Mouse (Mus musculus): ENCODE measurements around the gene Fryl. TPM values are rescaled to one million over a fixed set of nuclear protein-coding genes. Genes with fewer than 3 reads are reported as not detected.

The Fryl gene
- polyA plus RNA-seq, 1 experiment, result 69.8 TPM

GRCm38 (mm10) chr5:73233018-73233881 lies 23.2 kb downstream of the Fryl start:
- TF ChIP-seq POLR2A (IDR thresholded peaks at IDR 0.05; ENCODE audit: borderline replicate concordance, extremely low read depth, insufficient read depth, insufficient read length, poor library complexity, severe bottlenecking) (no peak), CTCF (IDR thresholded peaks at IDR 0.05; ENCODE audit: borderline replicate concordance, extremely low read depth, insufficient read depth, insufficient read length) (no peak)
- peak; percentile 53 for DNase-seq (ENCODE audit: low read depth)

- no peak for DNase-seq (ENCODE audit: low read depth)
- TF ChIP-seq CTCF (IDR thresholded peaks at IDR 0.05; ENCODE audit: borderline replicate concordance, extremely low read depth, insufficient read depth, insufficient read length) (no peak), POLR2A (IDR thresholded peaks at IDR 0.05; ENCODE audit: borderline replicate concordance, extremely low read depth, insufficient read depth, insufficient read length, poor library complexity, severe bottlenecking) (no peak)
These were observed 24.2 kb downstream of the Fryl start for GRCm38 (mm10) chr5:73232267-73232666.

GRCm38 (mm10) chr5:73231835-73232234 lies 24.6 kb downstream of the Fryl start:
- TF ChIP-seq POLR2A (IDR thresholded peaks at IDR 0.05; ENCODE audit: borderline replicate concordance, extremely low read depth, insufficient read depth, insufficient read length, poor library complexity, severe bottlenecking) (no peak), CTCF (IDR thresholded peaks at IDR 0.05; ENCODE audit: borderline replicate concordance, extremely low read depth, insufficient read depth, insufficient read length) (no peak)
- no peak for DNase-seq (ENCODE audit: low read depth)

- DNase-seq (ENCODE audit: low read depth), result no peak
- TF ChIP-seq CTCF (IDR thresholded peaks at IDR 0.05; ENCODE audit: borderline replicate concordance, extremely low read depth, insufficient read depth, insufficient read length), result no peak
- TF ChIP-seq POLR2A (IDR thresholded peaks at IDR 0.05; ENCODE audit: borderline replicate concordance, extremely low read depth, insufficient read depth, insufficient read length, poor library complexity, severe bottlenecking), result no peak
These were observed 26.2 kb downstream of the Fryl start for GRCm38 (mm10) chr5:73230171-73230570.

GRCm38 (mm10) chr5:73229467-73229866 lies 27.0 kb downstream of the Fryl start:
- no peak for TF ChIP-seq CTCF (IDR thresholded peaks at IDR 0.05; ENCODE audit: borderline replicate concordance, extremely low read depth, insufficient read depth, insufficient read length)
- no peak for TF ChIP-seq POLR2A (IDR thresholded peaks at IDR 0.05; ENCODE audit: borderline replicate concordance, extremely low read depth, insufficient read depth, insufficient read length, poor library complexity, severe bottlenecking)

GRCm38 (mm10) chr5:73228291-73229049 lies 27.9 kb downstream of the Fryl start:
- peak; percentile 26 for DNase-seq (ENCODE audit: low read depth)
- no peak for TF ChIP-seq POLR2A (IDR thresholded peaks at IDR 0.05; ENCODE audit: borderline replicate concordance, extremely low read depth, insufficient read depth, insufficient read length, poor library complexity, severe bottlenecking)
- no peak for TF ChIP-seq CTCF (IDR thresholded peaks at IDR 0.05; ENCODE audit: borderline replicate concordance, extremely low read depth, insufficient read depth, insufficient read length)

More at GRCm38 (mm10) chr5:73229467-73229866, 27.0 kb downstream of the Fryl start:
- DNase-seq (ENCODE audit: low read depth), result no peak

GRCm38 (mm10) chr5:73227518-73228101 lies 28.8 kb downstream of the Fryl start:
- TF ChIP-seq CTCF (IDR thresholded peaks at IDR 0.05; ENCODE audit: borderline replicate concordance, extremely low read depth, insufficient read depth, insufficient read length) (no peak), POLR2A (IDR thresholded peaks at IDR 0.05; ENCODE audit: borderline replicate concordance, extremely low read depth, insufficient read depth, insufficient read length, poor library complexity, severe bottlenecking) (no peak)
- DNase-seq (ENCODE audit: low read depth), result no peak

GRCm38 (mm10) chr5:73223065-73223464 lies 33.4 kb downstream of the Fryl start:
- DNase-seq (ENCODE audit: low read depth), result no peak
- no peak for TF ChIP-seq CTCF (IDR thresholded peaks at IDR 0.05; ENCODE audit: borderline replicate concordance, extremely low read depth, insufficient read depth, insufficient read length)

GRCm38 (mm10) chr5:73222397-73222796 lies 34.0 kb downstream of the Fryl start:
- peak; percentile 37 for DNase-seq (ENCODE audit: low read depth)
- TF ChIP-seq POLR2A (IDR thresholded peaks at IDR 0.05; ENCODE audit: borderline replicate concordance, extremely low read depth, insufficient read depth, insufficient read length, poor library complexity, severe bottlenecking) (no peak), CTCF (IDR thresholded peaks at IDR 0.05; ENCODE audit: borderline replicate concordance, extremely low read depth, insufficient read depth, insufficient read length) (peak; percentile 58; the same call in 1 of the 2 replicates)

- TF ChIP-seq CTCF (IDR thresholded peaks at IDR 0.05; ENCODE audit: borderline replicate concordance, extremely low read depth, insufficient read depth, insufficient read length) (no peak), POLR2A (IDR thresholded peaks at IDR 0.05; ENCODE audit: borderline replicate concordance, extremely low read depth, insufficient read depth, insufficient read length, poor library complexity, severe bottlenecking) (no peak)
- no peak for DNase-seq (ENCODE audit: low read depth)
These were observed 34.6 kb downstream of the Fryl start for GRCm38 (mm10) chr5:73221826-73222225.

GRCm38 (mm10) chr5:73219716-73220115 lies 36.7 kb downstream of the Fryl start:
- TF ChIP-seq CTCF (IDR thresholded peaks at IDR 0.05; ENCODE audit: borderline replicate concordance, extremely low read depth, insufficient read depth, insufficient read length) (no peak), POLR2A (IDR thresholded peaks at IDR 0.05; ENCODE audit: borderline replicate concordance, extremely low read depth, insufficient read depth, insufficient read length, poor library complexity, severe bottlenecking) (no peak)

More at GRCm38 (mm10) chr5:73219716-73220115, 36.7 kb downstream of the Fryl start:
- no peak for DNase-seq (ENCODE audit: low read depth)

All from brain, embryonic 14.5 days (tissue).